Mouse (Mus musculus) T-helper 17 cell (primary cell): ENCODE measurements around the gene Morn5.

Source experiments
- in situ Hi-C, 2 experiments: fragments of 300-600 bp; cut with MboI, MseI; formaldehyde crosslinking; loops; 1 replicate in 1 of 2; 2 replicates in 1 of 2; pipeline ENCODE4 v1.15.1; 2025; ENCODE audit warnings: high pct_unique_total_duplicates in 2 of 2

Morn5 gene

GRCm38 (mm10) chr2:36103069-36103554 lies 53.9 kb downstream of the Morn5 start:
- in situ Hi-C loops, result loop anchor here (5.0 kb wide), 2 partner anchors 109 to 861 kb away; no protein-coding TSS in a partner anchor

DNA sequence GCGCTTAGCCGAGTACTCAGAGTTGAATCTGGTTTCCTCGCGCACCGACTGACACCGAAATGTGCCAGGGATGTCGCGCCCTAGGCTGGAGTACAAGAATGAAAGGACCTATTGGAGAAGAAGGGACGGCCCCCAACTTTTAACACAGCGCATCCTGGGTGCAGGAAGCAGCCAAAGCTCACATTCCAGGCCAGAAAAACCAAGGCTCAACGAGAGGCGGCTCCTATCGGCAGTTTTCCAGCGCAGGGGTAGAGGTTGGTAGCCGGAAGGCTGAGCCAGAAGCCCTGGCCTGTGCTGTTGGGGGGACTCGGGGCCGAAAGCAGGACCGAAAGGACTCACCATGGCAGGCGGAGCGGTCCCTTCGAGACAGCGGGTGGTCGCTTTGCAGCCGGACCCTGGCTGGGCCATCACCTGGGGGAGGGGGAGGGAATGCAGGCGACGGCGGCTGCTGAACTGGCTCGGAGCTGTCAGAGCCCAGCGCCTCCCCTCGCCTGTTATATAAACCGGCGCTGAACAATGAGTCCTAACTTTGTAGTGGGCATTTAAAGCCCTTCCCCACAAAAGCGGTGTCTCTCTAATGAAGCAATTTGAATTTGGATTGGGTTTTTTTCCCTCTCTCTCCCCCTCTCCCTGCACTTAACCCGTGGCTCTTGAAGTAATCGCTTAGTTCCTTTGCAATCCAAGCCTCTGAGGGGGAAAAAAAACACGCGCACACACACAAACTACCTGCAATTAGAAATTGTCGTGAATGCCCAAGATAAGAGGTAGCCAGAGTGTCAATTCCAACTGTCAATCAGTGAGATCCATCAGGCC lies 54.5 kb downstream of the Morn5 start:
- in situ Hi-C loops, result loop anchor here (5.0 kb wide), 2 partner anchors 109 to 861 kb away; no protein-coding TSS in a partner anchor

DNA sequence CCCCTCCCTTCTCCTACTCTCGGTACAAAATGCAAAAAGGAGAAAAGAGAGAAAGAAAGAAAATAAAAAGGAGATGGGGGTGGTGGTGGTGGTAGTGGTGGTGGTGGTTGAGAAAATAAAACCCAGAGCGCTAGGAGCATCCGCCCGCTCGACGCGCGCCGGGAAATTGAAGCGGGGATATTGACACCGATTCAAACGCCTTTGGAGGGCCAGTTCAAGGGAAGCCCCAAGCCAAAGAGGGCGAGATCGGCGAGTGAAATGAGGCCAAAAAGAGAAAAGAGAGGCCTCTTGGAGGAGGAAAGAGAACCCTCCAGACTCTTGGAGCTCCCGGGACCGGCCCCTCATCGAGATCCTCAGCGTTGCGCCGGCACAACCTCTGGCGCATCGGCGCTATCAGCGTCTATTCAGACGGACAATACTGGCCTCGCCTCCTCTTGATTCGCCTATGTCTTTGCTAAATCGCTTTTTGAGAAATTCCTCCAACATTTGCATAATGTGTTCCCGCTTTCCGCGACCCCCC lies 55.2 kb downstream of the Morn5 start:
- in situ Hi-C loops, result loop anchor here (5.0 kb wide), 2 partner anchors 108 to 862 kb away; no protein-coding TSS in a partner anchor

DNA sequence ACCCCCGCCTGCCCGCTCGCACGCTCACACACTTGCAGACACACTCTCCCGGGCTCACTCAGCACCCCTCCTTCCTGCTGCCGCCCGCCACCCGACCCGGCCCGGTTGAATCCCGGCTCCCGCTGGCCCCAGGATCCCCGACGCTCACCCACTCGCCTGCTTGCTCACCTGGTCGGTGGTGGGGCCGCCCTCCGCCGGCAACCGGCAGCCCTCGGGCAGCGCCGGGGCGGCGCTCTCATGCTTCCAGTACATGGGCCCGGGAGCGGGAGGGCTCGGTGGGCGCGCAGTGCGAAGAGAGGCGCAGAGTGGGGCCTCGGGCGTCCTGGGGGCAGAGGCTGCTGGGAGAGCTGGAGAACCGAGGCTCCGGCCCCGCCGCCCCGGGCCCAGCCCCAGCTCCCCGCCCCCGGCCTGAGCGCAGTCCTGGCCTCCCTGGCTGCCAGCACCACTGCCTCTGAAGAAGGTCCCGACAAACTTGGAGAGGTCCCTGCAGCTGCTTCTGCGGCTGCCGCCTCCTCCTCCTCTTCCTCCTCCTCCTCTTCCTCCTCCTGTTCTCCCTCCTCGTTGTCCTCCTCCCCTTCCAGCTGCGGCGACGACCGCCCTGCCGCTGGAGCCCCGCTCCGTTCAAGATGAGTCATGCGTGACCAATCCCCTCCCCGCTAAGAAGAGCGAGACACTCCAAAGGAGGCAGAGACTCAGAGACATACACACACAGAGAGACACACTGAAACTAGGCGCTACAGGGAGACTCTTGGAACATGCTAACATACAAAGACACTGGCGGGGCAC lies 55.9 kb downstream of the Morn5 start, which contains the start of gene Lhx6:
TSS of gene Lhx6 (minus strand) at position 453 of the 786 bp plus-strand sequence.
- in situ Hi-C loops, result loop anchor here (5.0 kb wide), 2 partner anchors 107 to 863 kb away; no protein-coding TSS in a partner anchor

- in situ Hi-C loops, result no loop called here
Measured at GRCm38 (mm10) chr2:36108615-36109014, 59.4 kb downstream of the Morn5 start.

DNA sequence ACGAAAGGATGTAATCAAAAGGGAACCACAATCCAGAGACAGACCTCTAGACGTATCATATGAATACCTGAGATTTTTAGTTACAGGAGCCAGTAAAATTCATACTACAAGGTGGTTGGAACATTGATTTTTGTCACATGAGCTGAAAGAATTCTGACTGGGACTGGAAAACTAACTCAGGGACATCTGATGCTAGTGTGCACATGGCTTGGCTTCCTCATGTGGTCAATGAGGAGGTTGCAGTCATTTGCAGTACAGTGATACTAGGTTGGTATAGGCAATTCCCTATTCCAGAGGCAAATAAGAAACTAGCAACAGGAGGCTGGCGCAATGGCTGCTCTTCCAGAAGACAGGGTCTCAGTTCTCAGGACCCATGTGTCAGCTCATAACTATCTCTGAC lies 63.4 kb downstream of the Morn5 start:
- in situ Hi-C loops, result no loop called here

DNA sequence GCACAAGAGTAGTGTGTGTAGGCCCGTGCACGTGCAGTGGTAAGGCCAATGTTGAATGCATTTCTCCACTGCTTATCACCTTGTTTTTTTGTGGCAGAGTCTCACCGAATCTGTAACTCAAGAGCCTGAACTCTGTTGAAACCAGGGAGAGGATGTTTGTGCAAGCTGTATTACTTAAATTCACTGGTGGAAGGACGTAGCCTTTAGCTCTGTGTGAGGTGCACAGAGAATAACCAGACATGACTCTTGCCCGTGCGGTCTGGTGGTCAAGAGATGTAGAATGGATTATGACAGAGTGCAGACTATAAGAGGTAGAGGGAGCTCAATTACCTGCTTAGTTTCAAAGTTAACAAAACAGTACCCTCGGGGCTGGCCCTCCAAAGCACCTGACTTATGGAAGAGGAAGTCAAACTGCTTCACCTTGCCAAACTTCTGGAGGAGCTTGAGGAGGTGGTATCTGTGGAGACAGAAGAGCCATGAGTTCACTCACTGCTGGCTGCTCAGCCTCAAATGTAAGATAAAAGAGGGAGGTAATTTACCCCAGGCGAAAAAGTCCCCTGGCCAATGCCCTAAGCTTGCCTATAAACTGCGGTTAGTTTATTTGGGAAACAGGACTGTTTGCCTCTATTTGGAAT lies 77.7 kb downstream of the Morn5 start:
- in situ Hi-C loops, result no loop called here

DNA sequence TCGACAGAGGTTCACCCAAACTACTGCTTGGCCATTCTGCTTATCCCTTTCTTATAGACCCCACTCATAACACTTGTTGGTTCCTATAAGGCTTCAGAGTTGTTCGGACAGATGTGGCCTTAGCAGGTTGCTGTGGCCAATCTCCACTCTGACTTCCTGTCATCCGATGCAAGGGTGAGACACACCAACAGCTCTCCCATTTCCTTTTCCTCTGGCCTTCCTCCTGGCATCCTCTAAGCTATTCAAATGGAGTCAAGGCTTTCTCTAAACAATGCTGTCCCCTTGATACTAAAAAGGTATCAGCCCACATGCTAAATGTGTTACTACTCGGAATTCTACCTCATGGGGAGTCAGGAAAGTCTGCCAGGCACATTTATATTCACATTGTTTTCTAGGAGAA lies 78.7 kb downstream of the Morn5 start:
- in situ Hi-C loops, result no loop called here

DNA sequence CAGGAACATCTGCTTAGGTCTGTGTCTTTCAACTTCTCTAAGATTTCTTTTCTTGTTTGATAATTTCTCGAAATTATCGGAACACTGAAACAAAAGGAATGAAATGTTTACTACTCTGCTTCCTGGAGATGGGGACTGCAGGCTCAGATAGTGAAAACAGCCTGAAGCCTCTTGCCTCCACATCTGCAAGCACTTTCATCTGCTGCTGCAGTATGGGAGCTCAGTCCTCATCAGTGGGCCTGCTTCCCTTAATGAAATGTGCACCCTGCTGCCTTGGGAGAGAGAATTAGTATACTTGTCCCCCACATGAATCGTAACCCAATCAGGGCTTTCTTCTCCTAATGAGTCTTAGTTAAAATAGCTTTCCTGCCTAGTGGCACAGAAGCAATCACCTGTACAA lies 79.8 kb downstream of the Morn5 start:
- in situ Hi-C loops, result no loop called here
